Mouse (Mus musculus) lung, postnatal 4 days (tissue): ENCODE results near the gene Usp6nl.

Source experiments
- DNase-seq, 2 experiments: peaks; one replicate each; pipeline ENCODE4 v3.0.0; 2021

The Usp6nl gene

DNA sequence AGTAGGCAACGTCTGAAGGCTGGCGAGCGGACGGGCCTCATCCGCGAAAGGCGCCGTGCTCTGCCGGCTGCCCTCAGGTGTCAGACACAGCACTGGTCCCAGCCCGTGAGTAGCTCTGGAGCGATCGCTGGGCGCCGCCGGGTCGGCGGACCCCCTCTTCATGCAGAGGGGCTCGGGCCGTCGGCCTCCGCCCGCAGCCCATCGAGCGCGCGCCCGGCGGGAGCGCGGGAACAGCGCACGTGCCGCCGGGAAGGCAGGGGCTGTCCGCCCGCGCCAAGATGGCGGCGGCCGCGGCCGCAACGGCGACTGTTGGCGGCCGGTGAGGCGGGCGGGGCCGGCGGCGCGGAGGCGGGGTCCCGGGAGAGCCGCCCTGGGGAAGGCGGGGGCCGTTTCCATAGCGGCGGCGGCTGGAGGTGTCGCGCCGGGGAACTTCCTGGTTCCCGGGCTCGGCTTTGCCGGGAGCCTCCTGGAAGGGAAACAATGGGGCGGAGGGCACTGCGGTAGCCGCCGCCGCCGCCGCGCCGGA lies at the start of gene Usp6nl:
Gene Usp6nl, plus strand, starts transcription at position 292 of the 526 bp plus-strand sequence.
- DNase-seq = peak; percentile 92 to 96

- DNase-seq = peak; percentile 46 to 47
Measured at GRCm38 (mm10) chr2:6273392-6273845, 49.0 kb upstream of the Usp6nl start.

DNA sequence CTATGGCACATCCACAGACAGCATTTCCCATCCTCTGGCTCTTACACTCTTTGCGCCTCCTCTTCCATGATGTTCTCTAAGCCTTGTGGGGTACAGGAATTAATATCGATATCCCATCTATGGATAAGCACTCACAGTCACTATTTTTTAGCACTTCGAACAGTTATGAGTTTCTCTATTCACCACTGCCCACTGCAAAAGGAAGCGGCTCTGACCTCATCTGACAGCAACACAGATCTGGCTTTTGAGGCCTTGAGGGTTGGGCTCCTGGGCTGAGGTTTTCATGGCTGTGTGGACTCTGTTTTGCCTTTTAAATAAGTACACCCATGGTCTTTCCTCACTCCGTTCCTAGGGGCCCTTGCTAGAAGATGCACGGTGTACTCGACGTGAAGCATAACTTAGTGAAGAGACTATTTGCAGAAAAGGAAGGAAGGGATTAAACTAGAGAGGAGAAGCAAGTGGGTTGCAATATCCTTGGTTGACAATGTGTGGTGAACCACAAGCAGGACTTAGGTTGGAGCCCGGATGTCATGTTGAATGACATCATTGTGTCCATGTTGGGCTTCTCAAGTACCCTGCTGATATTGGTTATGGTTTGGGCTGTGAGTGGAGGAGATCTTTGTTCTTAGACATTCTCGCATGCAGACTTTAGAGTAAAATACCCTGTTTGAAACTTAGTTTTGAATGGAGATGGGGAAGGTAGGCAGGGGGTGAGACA lies 43.5 kb upstream of the Usp6nl start:
- no peak for DNase-seq

DNA sequence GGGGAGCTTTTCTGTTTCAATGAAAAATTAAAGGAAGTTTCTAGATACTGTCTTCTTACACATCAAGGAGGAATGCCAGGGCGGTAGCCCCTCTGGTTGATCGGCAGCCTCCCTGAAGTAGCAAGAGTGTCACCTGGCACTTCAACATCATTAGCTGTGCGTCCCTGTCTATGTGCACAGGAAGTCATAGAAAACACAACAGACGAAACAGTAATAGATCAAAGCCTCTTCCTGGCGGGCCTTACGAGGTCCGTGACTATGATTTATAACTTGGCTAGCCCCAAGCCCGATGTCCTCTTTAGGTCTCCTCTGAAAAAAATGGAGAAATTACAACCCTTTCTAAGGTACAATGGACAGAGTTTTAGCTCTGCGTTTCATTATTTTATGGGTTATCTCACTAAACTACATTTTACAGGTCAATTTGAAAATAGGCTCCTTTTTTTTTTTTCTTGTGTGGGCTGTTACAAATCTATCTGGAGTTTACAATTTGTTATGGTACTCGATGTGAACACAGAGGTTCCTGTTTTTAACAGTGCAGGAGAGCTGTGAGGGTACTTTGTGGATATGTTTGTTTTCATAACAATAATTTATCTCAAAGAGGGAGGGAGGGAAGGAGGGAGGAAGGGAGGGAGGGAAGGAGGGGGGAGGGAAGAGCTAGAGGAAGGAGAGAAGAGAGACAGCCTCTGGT lies 42.7 kb upstream of the Usp6nl start:
- no peak for DNase-seq

GRCm38 (mm10) chr2:6283569-6283968 lies 38.9 kb upstream of the Usp6nl start:
- no peak for DNase-seq

DNA sequence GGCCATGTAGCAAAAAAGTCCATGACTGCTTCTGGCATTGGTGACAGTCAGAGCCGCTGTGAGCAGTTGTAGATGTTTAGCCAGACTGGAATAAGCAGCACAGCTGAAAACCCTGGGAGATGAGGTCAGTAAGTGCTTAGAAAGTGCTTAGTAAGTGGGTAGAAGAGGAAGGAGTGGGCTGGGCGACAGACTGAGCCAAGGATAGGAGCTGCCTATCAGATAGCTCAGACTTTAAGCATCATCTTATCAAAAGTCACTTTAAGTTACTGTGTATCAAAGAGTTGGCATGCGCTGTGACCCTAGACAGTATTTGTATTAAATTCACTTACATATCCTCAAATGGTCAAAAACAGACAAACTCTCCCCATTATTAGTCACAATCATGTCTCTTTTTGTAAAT lies 37.7 kb upstream of the Usp6nl start:
- no peak for DNase-seq

GRCm38 (mm10) chr2:6285794-6286193 lies 36.7 kb upstream of the Usp6nl start:
- no peak for DNase-seq

DNA sequence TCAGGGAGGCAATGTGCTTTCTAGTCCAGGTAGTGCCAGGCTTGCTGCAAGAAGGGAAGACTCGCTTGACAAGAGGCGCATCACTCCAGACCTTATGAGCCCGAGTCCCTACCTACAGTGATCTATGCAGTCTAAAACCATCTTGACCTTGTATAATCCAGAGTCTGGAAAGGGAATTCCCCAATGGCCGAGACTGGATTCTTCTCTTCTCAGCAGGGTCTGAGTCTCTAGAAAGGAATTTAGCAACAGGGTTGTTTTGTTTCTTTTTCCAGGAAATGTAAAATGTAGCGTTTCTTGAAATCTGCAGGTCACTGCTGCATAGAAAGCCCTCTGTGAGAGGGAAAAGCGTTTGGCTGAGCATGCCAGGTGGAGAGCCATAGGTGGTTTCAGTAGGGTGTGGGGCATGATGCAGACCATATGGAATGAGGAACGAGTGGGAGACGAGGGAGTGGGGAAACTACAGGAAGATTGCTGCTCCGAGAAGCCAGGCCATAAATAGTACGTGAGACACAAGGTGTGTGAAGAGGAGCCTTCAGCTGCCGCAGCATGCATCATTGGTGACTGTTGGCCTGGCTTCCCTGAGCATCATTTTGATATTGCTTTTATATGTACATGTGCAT lies 28.5 kb upstream of the Usp6nl start:
- DNase-seq = no peak

DNA sequence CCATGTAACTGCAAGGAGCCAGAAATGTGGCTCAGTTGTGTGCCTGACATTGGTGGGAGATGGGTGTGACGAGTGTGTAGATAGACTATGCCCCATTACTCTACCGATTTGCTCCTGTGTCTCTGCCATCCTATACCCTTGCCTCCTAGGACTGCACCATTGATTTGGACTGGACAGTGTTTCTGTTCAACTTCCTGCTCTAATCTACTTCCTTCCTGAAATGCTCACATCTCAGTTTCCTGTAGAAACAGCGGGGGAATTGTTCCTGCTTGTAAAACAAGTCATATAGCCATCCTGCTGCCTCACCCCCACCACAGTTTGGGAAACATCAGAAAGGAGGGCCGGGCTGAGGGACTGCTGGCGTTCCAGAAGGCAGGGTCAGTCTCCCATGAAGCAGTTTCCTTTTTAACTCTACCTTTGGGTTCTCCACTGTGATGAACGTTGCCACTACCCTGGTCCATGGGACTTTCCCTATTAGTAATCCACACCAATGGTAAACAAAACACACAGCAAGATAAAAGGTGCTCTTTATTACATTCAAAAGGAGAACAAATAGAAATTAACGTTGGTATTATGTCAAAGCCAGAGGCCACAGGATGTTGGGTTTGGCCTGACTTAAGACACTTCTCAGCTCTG lies 27.4 kb upstream of the Usp6nl start:
- DNase-seq = no peak

- no peak for DNase-seq
Measured at GRCm38 (mm10) chr2:6304768-6305167, 17.7 kb upstream of the Usp6nl start.

DNA sequence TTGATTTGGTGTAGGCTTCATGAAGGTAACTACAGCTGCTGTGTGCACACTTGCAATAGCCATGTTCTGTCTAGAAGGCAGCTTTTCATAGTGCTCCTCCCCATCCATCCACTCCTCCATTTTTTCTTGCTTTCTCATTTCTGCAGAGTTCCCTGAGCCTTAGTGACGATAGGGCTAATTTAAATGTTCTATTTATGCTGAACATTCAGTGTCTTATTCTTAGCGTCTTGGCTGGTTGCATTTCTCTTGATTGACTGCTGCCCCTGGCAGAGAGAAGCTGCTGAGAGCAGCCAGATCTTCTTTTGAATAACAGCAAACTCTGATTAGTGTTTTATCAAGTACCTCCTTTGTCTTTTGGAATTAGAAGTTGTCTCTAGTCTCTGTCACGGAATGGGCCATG lies 15.6 kb upstream of the Usp6nl start:
- DNase-seq = no peak

DNA sequence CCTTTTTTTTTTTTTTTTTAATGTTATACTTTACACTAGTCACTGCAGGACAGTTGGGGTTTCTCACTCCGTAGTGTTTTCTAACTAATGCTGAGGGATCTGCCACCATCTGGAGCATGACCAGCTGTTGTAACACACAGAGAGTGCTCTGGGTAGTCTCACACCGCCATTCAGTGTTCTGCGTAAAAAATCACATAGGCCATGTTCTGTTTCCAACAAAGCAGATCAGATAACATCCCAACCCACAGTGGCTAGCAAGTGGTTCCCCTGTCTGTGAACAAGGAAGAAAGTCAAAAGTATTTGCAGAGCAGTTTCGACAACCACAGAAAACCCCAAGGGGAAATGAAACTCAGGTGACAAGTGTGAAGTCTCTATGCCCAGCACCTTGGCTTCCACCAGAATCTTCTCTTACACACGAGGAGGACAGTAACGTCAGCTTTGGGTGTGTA lies 13.1 kb upstream of the Usp6nl start:
- no peak for DNase-seq

- no peak for DNase-seq
Measured at GRCm38 (mm10) chr2:6312764-6313163, 9.7 kb upstream of the Usp6nl start.

DNA sequence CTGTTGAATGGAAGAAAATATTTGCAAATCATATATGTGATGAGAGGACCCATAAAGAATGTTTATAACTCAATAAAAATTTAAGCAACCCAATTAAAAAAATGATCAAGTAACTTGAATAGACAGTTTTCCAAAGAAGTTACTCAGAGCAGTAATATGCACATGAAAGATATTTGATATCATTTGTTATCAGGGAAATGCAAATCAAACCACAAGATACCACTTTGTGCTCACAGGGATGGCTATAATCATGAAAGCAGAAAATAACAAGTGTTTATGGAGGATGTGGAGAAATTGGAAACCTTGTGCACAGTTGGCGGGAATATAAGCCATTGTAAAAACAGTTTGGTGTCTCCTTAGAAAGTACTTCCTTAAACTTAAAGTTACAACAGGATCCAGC lies 8.7 kb upstream of the Usp6nl start:
- no peak for DNase-seq

- DNase-seq = no peak
Measured at GRCm38 (mm10) chr2:6320153-6320552, 2.3 kb upstream of the Usp6nl start.

GRCm38 (mm10) chr2:6321769-6322375 lies 595 bp upstream of the Usp6nl start:
- peak in 1 of 2 experiments; percentile 17 for DNase-seq

DNA sequence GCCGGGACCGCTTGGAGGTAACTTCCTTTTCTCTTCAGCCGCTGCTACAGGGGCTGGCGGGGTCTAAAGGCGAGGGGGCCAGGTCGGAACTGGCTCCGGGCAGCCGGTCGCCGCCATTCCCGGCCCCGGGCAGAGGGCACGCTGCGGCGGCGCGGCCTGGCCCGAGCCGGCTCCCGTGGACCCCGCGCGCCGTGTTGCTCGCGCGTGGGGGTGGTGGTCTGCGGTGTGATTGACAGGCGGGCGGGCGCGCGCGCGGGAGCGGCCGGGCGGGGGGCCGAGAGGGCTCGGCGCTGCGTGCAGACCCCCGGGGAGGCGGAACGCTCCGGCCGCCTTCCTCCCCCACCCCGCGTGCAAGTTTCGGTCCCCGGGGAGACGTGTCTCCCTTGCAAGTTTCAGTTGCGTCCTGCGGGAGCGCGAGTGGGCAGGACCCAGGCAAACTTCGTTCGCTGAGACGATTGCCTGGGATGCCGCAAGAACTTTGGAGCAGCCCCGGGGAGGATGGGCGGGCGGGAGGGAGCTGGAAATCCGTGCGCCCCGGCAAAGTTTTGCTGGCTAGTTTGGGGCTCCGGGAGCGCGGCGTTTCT lies 563 bp downstream of the Usp6nl start:
- peak; percentile 74 to 82 for DNase-seq

GRCm38 (mm10) chr2:6325646-6326045 lies 3.2 kb downstream of the Usp6nl start:
- no peak for DNase-seq

DNA sequence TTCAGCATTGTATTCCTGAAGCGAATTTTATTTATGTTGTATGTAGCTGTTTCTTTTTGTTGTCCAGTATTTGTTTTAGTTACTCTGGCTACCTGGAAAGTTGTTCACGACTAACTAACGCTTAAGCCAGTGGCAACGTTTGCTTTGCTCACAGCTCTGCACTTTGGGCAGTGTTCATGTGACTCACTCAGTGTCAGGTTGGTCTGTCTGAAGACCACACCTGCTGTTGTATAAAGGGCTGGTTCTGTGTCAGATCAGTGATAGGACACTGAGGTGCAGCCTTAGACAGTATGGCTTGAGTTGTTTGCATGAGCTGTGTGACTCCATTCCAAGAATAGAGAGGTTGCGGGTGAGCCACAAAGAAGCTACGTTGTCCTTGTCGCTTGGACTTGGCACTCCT lies 6.5 kb downstream of the Usp6nl start:
- no peak for DNase-seq

GRCm38 (mm10) chr2:6330756-6331155 lies 8.3 kb downstream of the Usp6nl start:
- no peak for DNase-seq

DNA sequence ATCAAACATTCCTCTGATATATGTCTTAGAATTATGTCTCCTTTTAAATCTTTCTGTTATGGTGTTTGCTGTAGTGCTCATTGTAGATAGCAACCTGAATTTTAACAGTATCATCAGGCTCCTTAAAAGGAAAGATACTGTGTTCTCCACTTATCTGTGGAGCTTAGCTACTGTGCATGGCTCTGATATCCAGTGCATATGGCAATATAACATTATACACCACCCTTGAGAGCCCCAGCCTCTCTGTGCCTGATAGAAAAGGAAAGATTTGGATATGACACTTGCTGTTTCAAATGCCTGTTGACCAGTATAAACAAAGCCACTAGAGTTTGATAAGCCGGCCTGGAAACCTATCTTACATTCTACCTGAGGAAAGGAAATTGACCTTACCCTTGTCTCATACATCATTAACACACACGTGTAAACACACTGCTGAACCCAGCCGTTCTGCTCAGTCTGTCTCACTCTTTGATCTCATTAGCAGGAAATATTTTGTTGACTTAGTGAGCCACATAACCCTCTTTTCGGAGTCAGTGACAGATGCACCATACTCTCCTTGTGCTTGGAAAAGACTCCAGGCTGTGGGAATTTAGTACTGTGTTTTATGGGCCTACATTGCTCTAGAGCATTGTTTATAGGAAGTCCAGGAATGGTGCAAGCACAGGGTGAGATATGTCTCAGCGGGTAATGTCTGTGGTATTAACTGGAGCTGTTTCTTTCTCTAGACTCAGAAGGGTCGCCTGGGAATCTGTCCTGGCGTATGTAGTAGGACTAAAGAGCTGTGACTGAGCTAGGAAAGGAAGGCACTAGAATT lies 9.1 kb downstream of the Usp6nl start:
- DNase-seq = no peak
